Mouse (Mus musculus) common myeloid progenitor, adult 5-6 weeks (primary cell): ENCODE measurements around the gene Plin2. TPM values are rescaled to one million over a fixed set of nuclear protein-coding genes. Genes with fewer than 3 reads are reported as not detected.
"Not testable (repeated sequence)": the region's sequence is repeated elsewhere in the genome, so short reads cannot be mapped to it uniquely, and the experiment has no call there.

Experiments used
- ATAC-seq: replicated peaks from 2 replicates; pipeline ENCODE4 v1.8.0; 2016; ENCODE audit warnings: low read depth, mild to moderate bottlenecking, moderate TSS enrichment, inconsistent platforms; ENCODE audit not compliant: poor library complexity, severe bottlenecking
- total RNA-seq: library from RNA; stranded (forward); fragments of 200-1000, 187-1606 nt; gene quantifications from 2 replicates; pipeline ENCODE4 v1.2.3, GENCODE M21; 2017

Plin2 gene
- total RNA-seq, 1 experiment from 2014 or later, result 55.0 TPM

DNA sequence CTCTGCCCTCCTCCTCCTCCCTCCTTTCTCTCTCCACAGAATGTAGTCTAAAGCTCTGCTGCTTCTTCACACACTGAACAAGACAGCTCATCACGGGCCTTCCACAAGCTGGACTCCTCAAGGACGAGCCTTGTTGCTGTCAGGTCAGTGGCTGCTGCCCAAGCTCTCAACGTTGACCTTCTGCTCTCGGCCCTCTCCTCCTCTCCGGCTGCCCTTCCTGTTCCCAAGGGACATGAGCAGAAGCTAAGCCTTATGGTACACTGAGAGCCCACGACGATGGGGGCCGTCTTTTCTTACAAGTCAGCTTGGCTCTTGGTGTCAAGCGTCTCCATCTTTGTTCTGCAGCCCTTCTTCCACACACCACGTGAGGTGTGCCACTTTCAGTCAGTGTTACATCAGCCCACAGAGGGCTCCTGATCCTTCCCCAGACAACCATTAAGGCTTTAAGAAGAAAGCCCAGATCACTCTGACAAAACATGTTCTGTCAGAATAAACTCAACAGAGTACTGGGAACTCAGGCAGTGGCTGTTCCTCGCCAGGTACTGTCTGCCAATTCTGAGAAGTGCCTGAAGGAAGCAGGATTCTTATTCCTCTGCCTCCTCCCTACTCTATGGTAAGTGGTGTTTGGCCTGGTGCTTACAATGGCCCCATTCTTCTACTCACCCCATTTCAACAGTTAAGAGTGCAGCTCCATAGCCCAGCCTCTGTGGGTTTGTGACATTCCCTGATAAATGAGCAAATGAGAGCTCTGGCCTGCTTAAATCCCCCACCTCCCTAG, 15.6 kb upstream of the Plin2 start:
- no peak for ATAC-seq

DNA sequence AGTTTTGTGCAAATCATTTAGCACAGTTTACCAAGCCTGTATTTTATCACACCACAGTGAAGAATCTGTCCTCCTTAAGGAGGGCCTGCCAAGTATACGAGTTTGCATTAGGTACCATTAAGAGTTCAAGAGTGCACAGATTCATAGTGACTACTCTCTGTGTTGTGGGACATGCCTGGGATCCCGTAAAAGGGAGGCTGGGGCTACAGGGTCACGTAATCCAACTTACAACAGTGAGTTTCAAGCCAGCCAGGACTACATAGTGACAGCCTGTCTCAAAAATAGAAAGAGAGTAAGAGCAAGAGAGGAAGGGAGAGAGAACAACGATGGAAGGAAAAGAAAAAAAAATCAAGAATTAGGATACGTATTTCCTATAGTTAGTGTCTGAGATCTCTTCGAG, 14.9 kb upstream of the Plin2 start:
- ATAC-seq, result no peak

DNA sequence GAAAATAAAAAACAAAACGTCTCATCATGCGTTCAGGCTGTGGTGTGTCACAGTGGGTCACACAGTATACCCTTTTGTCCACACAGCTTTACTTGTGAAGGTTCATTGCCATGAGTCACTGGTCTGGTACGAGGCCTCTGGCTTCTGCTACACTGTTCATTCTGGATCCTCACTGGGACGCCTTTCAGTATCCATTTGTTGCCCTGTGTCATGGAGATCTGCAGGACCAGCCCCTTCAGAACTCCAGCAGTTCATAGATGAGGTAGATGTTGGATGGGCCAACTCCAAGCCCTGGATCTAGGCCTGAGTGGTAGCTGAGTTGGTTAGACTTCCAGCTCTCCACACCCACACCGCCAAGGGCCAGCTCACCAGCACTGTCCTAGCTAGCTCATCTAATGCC, 13.9 kb upstream of the Plin2 start:
- ATAC-seq, result no peak

DNA sequence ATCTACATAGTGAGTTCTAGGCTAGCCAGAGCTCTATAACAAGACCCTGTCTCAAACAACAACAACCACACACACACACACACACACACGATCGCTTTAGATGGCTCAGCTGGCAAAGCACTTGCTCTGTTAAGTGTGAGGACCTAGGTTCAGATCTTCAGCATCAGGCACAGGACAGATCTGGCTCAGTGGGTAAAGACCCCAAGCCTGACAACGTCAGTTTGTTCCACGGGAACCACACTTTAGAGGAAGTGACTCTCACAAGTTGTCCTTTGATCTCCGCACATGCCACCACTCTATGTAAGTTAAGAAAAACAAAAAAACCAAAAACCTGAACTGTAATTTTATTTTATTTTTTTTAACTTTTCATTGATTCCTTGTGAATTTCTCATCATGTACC, 13.4 kb upstream of the Plin2 start:
- ATAC-seq, result peak; percentile 84

DNA sequence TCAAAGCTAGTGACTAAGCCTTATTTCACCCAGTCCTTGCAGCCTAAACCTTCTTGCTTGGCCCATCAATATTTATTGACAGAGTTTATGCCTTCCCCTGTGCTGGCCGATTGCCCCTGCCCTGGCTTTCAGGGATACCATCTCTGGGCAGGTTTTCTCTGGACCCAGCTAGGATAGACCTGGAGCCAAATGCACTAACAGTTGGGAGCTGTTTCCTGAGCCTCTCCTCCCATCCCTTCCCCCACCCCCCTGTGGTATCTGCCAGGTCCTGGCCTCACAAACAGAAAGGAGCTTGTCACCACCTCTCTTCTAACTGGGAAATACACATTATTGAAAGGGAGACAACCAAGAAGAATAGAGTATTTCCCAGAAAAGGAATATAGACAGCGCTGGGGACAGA, 12.0 kb upstream of the Plin2 start:
- no peak for ATAC-seq

DNA sequence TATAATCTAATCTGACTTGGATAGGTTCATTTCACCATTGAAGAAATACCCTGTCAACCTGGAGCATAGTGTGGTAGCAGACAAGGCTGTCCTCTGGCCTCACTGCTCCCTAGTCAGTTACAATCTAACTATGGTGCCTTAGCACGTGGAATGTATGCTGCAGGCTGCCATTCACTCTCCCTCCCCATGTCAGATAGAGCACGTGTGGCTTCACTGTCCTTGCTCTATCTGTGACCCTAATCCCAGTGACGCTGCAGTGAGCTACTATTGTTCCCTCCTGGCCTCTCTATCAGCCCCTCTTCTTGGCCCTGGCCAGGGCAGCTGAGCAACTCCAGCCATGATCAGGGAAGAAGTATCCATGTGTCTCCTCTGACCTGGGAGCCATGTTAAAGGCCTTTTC, 11.6 kb upstream of the Plin2 start:
- ATAC-seq, result no peak

DNA sequence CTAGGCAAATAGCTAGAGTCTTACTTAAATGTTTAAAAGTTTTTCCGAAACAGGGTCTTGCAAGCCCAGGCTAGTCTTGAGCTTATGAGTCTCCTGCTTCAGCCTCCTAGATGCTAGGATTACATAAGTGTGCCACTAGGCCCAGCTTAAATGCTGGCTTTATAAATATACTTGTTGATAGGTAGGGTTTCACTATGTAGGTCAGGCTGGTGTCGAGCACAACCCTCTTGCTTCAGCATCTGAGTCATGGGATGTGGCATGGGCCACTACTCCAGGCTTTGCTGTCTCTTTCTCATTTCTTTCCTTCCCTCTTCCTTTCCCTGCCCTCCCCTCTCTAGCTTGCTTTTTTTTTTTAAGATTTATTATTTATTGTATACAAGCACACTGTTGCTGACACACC, 9.8 kb upstream of the Plin2 start:
- ATAC-seq, result no peak

DNA sequence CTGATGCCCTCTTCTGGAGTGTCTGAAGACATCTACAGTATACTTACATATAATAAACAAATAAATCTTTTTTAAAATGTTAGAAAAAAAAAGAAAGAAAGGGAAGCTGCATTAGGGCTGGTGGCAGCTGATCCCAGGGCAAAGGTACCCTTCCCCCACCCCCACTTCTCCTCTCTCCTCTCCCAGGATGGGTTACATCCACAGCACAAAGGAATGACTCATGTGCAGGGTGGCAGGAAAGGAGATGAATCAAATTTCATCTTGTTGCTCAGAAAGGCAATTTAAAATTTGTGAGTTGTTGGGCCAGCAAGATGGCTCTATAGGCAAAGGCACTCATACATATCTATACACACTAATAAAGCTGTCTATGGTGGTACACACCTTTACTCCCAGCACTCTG, 6.9 kb upstream of the Plin2 start:
- ATAC-seq, result no peak

DNA sequence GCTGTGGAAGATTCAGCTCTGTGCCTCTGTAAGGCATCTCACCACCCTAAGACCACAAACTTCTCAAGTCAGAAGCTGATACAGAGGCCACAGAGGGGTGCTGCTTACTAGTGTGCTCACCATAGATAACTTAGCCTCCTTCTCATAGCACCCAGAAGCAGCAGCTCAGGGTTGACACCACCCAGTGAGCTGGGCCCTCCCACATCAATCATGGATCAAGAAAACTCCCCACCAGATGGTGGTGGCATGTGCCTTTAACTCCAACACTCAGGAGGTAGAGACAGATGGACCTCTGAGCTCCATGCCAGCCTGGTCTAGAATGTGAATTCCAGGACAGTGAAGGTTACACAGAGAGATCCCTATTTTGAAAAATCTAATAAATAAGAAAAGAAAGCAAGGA, 4.9 kb upstream of the Plin2 start:
- ATAC-seq, result peak; percentile 68

DNA sequence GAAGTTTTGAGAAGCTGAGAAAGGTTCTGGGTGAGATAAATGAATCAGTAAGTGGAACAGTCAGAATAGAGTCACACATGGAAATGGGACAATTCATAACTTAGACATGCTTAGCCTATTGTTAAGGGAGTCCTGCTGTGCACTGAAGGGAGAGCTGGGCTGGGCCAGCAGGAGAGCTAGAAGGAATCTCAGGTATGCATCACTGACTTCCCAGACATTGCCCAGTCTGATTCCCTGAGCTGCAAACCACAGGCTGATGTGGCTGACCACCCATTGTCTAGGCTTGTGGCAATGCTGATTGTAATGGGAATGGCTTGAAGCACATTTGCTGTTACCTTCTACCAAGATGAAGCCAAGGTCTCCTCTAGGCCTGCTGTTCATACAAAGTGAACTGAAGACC, 4.3 kb upstream of the Plin2 start:
- not testable (repeated sequence) for ATAC-seq

DNA sequence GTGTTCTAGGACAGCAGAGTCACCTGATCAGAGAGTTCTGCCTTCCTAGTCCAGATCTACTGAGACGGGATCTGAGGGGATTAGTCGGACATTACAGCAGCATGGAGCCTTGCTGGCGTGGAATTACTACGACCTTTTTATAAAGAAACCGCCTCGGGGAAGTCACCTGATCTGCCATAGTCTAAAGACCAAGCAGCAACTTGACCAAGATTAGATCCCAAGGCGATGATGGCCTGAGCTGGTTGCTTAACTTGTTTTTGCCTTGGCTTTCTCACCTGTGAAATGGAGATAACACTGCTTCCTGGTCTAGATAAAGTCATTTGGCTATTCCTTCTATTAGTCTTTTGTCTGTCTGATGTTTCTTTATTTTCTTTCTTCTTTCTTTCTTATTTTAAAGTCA, 2.6 kb upstream of the Plin2 start:
- ATAC-seq, result no peak

DNA sequence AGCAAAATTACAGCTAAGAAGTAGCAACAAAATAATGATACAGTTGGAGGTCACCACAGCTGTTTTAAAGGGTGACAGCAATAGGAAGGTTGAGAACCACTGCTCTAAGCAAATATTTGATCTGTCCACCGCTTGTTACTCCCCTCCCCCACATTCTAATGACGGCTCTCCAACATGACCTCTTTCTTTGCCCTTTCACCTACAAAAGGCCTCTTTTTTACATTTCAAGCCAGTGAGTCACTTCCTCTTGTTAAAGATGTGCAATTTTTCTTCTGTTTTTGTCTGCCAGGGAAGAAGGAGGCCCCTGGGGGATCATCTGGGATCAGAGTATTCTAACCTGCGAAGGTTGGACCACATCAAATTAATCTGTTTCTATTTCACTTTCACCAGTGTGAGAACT, 1.9 kb upstream of the Plin2 start:
- ATAC-seq, result no peak

DNA sequence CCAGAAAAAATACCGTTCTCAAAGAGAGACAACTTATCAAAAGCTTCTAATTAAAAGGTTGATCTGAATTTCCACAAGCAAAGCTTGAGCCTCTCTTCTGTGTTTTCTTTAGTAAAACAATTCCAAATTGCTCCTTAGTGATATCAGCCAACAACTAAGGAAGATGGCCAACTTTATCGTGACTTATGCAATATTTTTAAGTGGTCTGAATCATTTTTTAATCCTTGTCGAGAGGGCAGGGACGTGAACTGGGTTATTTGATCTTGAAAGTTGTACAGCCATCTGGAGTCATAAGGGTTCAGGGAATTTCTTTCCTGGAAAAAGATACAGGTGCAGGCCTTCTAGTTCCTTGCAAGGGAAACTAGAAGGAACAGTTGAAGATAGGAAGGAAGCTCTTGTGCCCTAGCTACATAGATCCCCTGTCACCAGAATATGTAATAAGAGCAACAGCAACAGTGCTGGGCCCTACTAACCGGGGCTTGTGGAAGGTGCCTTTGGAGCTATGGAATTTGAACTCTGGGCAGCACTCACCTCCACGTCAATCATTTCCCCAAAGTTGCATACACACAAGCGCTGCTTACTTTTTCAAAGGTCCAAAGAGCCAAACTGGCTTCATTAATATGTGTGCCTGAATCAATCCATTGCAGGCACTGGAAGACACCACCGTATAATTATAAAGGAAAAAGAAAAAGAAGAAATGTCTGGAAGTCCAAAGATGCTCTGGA, 884 bp upstream of the Plin2 start:
- ATAC-seq, result no peak

DNA sequence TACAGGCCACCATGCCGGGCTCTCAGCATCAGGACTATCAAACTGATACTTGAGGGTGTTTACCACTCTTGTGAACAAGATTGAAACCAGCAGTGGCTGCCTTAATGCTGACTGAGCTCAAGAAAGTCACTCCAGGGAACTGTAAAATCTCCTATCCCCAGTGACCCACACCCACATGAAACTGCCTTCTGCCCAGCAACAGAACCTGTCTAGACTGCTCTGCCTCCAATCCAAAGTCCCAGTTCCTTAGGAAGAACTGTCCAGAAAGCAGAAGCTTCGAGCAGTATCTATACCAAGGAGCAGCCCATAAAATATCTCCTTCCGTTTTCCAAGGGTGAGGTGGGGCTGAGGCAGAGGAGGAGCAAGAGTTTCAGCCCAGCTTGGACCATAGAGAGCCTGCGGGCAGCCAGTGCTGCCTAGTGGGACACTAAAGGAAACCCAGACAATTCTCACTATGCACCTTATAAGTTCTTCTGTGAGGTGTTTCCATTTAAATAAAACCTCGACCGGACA, 563 bp downstream of the Plin2 start:
- peak; percentile 82 for ATAC-seq

DNA sequence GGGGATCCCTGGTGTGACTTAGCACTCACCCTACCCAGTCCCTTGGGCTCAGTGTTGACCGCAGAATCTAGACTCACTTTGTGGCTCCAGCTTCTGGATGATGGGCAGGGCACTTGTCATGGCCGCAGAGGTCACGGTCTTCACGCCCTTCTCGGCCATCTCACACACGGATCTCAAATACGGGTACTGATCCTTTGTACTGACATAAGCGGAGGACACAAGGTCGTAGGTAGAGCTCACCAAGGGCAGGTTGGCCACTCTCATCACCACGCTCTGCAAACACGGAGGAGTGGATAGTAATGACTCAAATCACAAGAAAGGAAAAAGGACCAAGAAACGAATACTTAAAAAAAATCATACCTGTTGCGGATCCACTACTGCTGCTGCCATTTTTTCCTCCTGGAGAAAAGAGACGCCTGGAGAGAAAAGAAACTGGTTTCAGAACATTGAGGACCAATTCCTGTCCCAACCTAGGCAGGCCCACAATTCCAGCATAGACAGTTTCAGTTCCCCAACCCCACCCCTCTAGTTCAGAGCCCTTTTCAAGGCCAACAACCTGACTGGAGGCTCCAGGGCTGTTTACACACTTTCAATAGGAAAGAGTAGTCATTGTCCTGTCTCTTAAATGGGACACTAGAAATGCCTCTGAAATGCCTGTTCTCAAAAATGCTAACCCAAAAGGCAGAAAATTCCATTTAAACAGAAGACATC, 1.4 kb downstream of the Plin2 start:
- no peak for ATAC-seq

DNA sequence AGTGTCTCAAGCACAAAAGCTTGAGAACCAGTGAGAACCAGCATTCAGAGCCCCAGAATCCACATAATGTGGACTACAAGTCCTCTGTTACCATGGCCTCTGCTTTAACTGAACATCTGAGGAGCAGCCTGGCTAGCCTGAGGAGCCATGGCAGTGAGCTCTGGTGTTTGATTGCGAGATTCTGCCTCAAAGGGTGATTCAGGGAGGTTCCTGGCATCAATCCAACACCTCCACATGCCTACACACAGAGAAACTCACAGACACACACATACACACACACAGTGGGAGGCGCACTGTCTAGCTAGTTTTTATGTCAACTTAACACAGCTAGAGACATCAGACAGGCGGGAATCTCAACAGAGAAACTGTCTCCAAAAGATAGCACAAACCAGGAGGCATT, 4.3 kb downstream of the Plin2 start:
- ATAC-seq, result no peak

DNA sequence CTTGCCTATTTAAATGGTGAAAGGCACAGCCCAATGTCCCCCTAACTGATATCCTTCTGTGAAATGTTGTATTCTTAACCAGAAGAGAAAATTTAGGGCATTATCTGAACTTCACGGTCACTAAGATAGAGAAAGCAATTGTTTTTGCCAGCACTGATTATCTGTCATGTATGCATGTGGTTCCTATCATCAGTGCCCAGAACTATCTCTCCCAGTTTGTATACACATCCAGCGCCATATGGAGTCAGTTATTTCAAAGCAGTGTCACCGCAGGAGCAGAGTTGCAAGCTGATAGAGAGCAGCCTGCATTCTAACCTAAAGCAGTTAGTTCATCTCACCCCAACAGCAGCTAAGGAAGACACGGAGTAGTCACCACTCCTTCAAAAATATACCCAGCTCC, 5.9 kb downstream of the Plin2 start:
- peak; percentile 82 for ATAC-seq

DNA sequence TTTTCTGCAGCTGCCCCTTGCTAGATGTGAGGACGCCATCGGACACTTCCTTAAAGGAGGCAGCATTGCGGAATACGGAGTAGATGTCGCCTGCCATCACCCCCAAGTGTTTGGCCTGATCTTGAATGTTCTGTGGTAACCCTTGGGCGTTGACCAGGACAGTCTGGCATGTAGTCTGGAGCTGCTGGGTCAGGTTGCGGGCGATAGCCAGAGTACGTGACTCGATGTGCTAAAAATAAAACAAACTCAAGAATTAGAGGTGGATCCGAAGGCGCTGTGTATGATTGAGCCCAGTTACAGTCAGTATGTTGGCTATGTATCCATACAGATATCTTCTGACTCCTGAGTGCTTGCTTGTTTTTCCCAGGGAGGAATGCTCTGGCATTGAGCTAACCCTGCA, 12.7 kb downstream of the Plin2 start:
- ATAC-seq, result no peak

DNA sequence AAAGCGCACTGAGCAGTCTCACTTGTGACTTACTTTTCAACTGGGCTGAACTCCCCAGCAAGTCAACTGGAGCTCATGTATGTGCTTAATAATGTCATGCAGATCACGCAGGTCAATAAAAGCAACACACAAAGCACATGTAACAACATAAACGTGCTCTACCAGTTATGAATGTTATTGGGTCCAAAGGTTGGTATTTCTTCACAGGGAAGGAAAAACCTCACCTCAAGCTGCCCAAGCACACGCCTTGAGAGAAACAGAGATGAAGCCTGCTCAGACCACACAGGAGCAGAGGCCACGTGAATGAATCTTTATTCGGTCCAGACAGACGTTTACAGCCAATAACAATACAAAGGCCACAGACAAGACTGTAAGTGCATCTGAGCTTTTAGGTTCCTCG, 13.4 kb downstream of the Plin2 start:
- ATAC-seq, result not testable (repeated sequence)

DNA sequence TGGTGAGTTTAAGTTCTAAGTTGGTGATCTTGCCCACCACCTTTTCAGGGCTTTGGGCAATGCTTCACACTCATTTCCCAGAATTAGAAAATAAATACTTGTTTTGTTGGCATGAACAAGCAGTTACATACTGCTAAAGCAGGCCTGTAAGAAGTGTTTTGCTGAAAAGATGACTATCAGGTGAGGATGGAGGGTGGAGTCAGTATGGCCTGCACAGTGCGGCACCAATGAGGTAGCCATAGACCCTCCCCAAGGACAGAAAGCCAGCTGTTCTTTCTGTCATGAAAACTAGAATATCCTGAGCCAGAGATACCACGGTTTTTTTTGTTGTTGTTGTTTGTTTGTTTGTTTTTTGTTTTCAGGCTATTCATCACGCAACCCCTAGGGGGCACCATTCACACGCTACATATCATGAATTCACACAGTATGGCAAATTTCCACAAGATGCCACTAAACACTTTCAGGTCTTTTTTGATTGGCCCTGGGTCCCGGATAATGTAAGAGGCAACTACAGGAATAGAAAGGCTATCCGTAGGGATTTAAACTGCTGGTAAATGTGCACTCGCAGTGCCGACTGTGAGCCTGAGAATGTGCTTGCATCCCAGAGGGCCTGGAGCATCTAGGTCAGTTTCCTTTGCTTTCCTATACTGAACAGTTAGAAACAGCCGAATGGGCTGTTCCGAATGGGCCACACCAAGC, 18.0 kb downstream of the Plin2 start:
- ATAC-seq, result 0 out of 2 replicates have a peak, but pooled peaks have one; percentile 32
